Mouse (Mus musculus) megakaryocyte, embryonic 14.5 days (primary cell): ENCODE results near the gene Cdh22.

ENCODE experiments used
- FLI1 ChIP-seq: IDR thresholded peaks from 2 replicates; pipeline ENCODE4 v1.6.1; 2012; ENCODE audit warnings: low read length, inconsistent platforms, mixed read lengths
- GATA1 ChIP-seq: IDR thresholded peaks from 3 replicates; pipeline ENCODE4 v1.6.1; 2012; ENCODE audit warnings: mixed read lengths, low read length, inconsistent platforms, borderline replicate concordance

- TF ChIP-seq GATA1 (no peak), FLI1 (no peak)
Measured at GRCm38 (mm10) chr2:165234291-165234612, 401 bp downstream of the Cdh22 start.
